Mouse (Mus musculus) neural tube, embryonic 15.5 days (tissue): ENCODE measurements around the gene Cd160. TPM values are rescaled to one million over a fixed set of nuclear protein-coding genes. Genes with fewer than 3 reads are reported as not detected.

Source experiments
- ATAC-seq: fragments of 200-750 bp; cut with Nextera tagmentation; 2 replicates; pipeline ENCODE4 v1.8.0; 2017; ENCODE audit warnings: mild to moderate bottlenecking, moderate TSS enrichment, moderate library complexity; ENCODE audit not compliant: low FRiP score
- H3K27ac ChIP-seq: fragments of 300-500 bp; sonication (generic); replicated peaks from 2 replicates; pipeline ENCODE4 v1.5.1; 2015; ENCODE audit warnings: mild to moderate bottlenecking, inconsistent platforms
- H3K27me3 ChIP-seq: fragments of 300-500 bp; sonication (generic); replicated peaks from 2 replicates; pipeline ENCODE4 v1.6.1; 2015; ENCODE audit warnings: inconsistent platforms
- H3K36me3 ChIP-seq: fragments of 300-500 bp; sonication (generic); 2 replicates; pipeline ENCODE4 v1.6.1; 2015; ENCODE audit warnings: inconsistent platforms
- H3K4me1 ChIP-seq: fragments of 300-500 bp; sonication (generic); 2 replicates; pipeline ENCODE4 v1.6.1; 2015; ENCODE audit warnings: inconsistent platforms
- H3K4me2 ChIP-seq: fragments of 300-500 bp; sonication (generic); 2 replicates; pipeline ENCODE4 v1.6.1; 2015; ENCODE audit warnings: inconsistent platforms, mild to moderate bottlenecking, moderate library complexity
- H3K4me3 ChIP-seq: fragments of 300-500 bp; sonication (generic); replicated peaks from 2 replicates; pipeline ENCODE4 v1.5.1; 2015; ENCODE audit warnings: mild to moderate bottlenecking, inconsistent platforms
- H3K9ac ChIP-seq: fragments of 300-500 bp; sonication (generic); replicated peaks from 2 replicates; pipeline ENCODE4 v1.6.1; 2015; ENCODE audit warnings: mild to moderate bottlenecking, inconsistent platforms
- H3K9me3 ChIP-seq: fragments of 300-500 bp; sonication (generic); replicated peaks from 2 replicates; pipeline ENCODE4 v1.6.1; 2016; ENCODE audit warnings: inconsistent platforms
- WGBS: fragments of 180-500 bp; shearing (Covaris S2); methylation state at CpG from one replicate; pipeline ENCODE4 v1.1.7; 2015; ENCODE audit warnings: mixed read lengths; 5-methylcytosine and 5-hydroxymethylcytosine counted together
- polyA plus RNA-seq: library from polyadenylated mRNA; unstranded; fragments of >200 nt; fragmentation: Nextera tagmentation; extraction: Ambion mirVana; gene quantifications from 2 replicates; pipeline ENCODE4 v1.2.1, GENCODE M21; 2015

Gene Cd160
- polyA plus RNA-seq: 0.19 and 6.5 TPM in 2 replicates

DNA sequence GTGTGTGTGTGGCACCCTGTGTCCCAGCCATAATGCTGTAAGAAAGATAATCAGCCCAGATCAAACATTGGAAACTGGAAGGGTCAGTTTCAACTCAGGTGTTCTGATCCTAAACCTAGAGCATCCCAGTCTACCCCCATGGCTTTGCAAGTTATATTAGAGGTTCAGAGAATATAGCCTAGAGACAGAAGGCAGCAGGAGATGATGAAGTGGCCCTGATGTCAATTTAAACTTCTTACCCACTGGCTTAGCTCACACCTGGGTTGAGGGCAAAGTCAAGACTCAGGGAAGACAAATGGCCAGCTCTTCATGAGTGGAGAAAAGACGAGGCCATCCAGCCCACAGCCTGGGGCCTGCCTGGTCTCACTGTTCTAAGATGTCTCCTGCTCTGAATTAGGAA lies at the start of gene Cd160, which contains the start of gene Pdzk1:
TSS of gene Cd160 (minus strand) at position 368 of the 400 bp plus-strand sequence.
TSS of gene Pdzk1 (plus strand) at position 301 of the 400 bp plus-strand sequence.
- H3K4me2 ChIP-seq: peak within 1 kb of the TSS; percentile 13; the same call in 1 of the 2 replicates
- peaks cover 5% of the 10 kb centered on the region for H3K4me1 ChIP-seq
- no peak within 1 kb of the TSS for H3K27ac ChIP-seq
- no peaks in the 10 kb centered on the region for H3K36me3 ChIP-seq
- H3K4me3 ChIP-seq: no peak within 1 kb of the TSS
- no peaks in the 10 kb centered on the region for H3K9me3 ChIP-seq
- no peaks in the 10 kb centered on the region for H3K27me3 ChIP-seq
- WGBS: 70% methylated on average over 1 of the region's 1 CpGs
- ATAC-seq: no peak
- H3K9ac ChIP-seq: no peak within 1 kb of the TSS

GRCm38 (mm10) chr3:96874808-96875571 lies 45.8 kb upstream of the Cd160 start:
- H3K27ac ChIP-seq: no peak overlapping the region
- no peaks in the 10 kb centered on the region for H3K4me1 ChIP-seq
- no peak overlapping the region for H3K4me2 ChIP-seq
- H3K4me3 ChIP-seq: no peak overlapping the region
- ATAC-seq: no peak
- H3K9me3 ChIP-seq: no peaks in the 10 kb centered on the region
- no peaks in the 10 kb centered on the region for H3K27me3 ChIP-seq
- 86% methylated on average over 7 of the region's 7 CpGs for WGBS
- peaks cover 75% of the 10 kb centered on the region for H3K36me3 ChIP-seq
- no peak overlapping the region for H3K9ac ChIP-seq

GRCm38 (mm10) chr3:96872501-96872900 lies 43.4 kb upstream of the Cd160 start:
- no peak for ATAC-seq
- H3K4me2 ChIP-seq: no peak overlapping the region
- peaks cover 81% of the 10 kb centered on the region for H3K36me3 ChIP-seq
- H3K27me3 ChIP-seq: no peaks in the 10 kb centered on the region
- H3K9me3 ChIP-seq: no peaks in the 10 kb centered on the region
- 95% methylated on average over 8 of the region's 8 CpGs for WGBS
- no peak overlapping the region for H3K27ac ChIP-seq
- no peak overlapping the region for H3K4me3 ChIP-seq
- H3K4me1 ChIP-seq: no peaks in the 10 kb centered on the region
- no peak overlapping the region for H3K9ac ChIP-seq

DNA sequence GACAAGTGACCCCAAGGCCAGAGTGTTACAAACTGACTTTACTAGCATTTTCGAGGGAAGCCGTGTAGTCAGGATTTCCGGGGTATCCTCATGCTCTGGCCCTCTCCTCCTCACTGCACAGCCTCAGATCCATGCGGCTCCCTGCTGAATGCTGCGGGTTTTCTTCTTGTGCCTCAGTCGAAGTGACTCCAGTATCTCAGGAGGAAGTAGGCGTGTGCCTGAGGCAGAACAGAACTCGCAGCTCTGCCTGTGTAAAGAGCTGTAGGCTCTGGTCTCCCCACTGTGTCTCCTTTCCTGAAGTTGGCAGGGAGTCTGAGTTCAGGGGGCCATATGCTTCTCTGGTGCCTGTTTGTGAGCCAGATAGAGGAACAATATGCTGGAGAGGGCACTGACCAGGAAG lies 41.9 kb upstream of the Cd160 start:
- Histone ChIP-seq H3K4me2 (no peak overlapping the region), H3K9me3 (no peaks in the 10 kb centered on the region), H3K4me3 (no peak overlapping the region), H3K4me1 (no peaks in the 10 kb centered on the region), H3K27ac (no peak overlapping the region), H3K9ac (no peak overlapping the region), H3K27me3 (no peaks in the 10 kb centered on the region), H3K36me3 (peaks cover 76% of the 10 kb centered on the region)
- ATAC-seq: no peak
- WGBS: 96% methylated on average over 8 of the region's 8 CpGs

DNA sequence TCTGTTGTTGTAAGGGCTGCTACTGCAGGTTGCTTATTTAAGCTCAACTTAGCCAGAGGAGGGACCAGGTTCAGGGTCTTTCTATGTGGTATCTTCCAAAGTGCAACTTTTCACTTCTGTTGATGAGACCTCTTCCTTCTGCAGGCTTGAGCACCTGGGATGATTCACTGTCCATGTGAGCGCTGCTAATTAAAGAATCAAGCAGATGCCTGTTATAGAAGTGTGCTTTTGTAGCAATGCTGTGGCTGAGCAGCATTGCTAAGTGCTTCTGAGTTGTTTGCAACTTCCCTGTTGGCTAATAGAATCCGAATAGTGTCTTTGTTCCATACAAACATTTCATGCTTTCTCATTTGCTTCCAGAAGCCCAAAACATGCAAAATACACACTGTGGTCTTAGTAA lies 41.1 kb upstream of the Cd160 start:
- 97% methylated on average over 2 of the region's 2 CpGs for WGBS

DNA sequence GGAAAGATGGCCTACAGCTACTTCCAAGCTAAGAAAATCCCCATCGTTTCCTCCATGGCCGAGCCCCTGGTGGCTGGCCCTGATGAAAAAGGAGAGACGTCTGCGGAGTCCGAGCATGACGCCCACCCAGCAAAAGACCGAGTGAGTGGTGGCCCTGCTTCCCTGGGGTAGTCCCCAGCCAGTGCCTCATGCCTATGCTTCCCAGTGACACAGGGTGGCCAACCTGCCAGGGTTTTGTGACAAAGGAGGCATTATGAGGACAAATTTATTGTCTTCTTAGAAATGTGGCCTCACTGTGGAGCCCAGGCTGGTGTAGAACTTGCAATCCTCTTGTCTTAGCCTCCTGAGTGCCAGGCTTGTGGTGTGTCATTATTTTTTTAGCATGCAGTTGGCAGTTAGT lies 39.9 kb upstream of the Cd160 start:
- no peak overlapping the region for H3K27ac ChIP-seq
- no peak overlapping the region for H3K4me3 ChIP-seq
- H3K9me3 ChIP-seq: no peaks in the 10 kb centered on the region
- H3K4me2 ChIP-seq: no peak overlapping the region
- WGBS: 89% methylated on average over 7 of the region's 7 CpGs
- H3K27me3 ChIP-seq: no peaks in the 10 kb centered on the region
- no peak overlapping the region for H3K9ac ChIP-seq
- ATAC-seq: no peak
- H3K4me1 ChIP-seq: no peaks in the 10 kb centered on the region
- peaks cover 62% of the 10 kb centered on the region for H3K36me3 ChIP-seq

More for the DNA sequence above, 41.1 kb upstream of the Cd160 start:
- no peak overlapping the region for H3K4me3 ChIP-seq
- no peaks in the 10 kb centered on the region for H3K4me1 ChIP-seq
- ATAC-seq: no peak
- no peak overlapping the region for H3K27ac ChIP-seq
- no peak overlapping the region for H3K4me2 ChIP-seq
- H3K27me3 ChIP-seq: no peaks in the 10 kb centered on the region
- no peak overlapping the region for H3K9ac ChIP-seq
- peaks cover 72% of the 10 kb centered on the region for H3K36me3 ChIP-seq
- H3K9me3 ChIP-seq: no peaks in the 10 kb centered on the region

GRCm38 (mm10) chr3:96868566-96868965 lies 39.4 kb upstream of the Cd160 start:
- H3K36me3 ChIP-seq: peaks cover 57% of the 10 kb centered on the region

GRCm38 (mm10) chr3:96867863-96868262 lies 38.7 kb upstream of the Cd160 start:
- Histone ChIP-seq H3K27me3 (no peaks in the 10 kb centered on the region), H3K27ac (no peak overlapping the region), H3K4me3 (no peak overlapping the region), H3K4me1 (no peaks in the 10 kb centered on the region), H3K4me2 (no peak overlapping the region), H3K9me3 (no peaks in the 10 kb centered on the region), H3K9ac (no peak overlapping the region), H3K36me3 (peaks cover 50% of the 10 kb centered on the region)
- 92% methylated on average over 3 of the region's 3 CpGs for WGBS
- no peak for ATAC-seq

More at GRCm38 (mm10) chr3:96868566-96868965, 39.4 kb upstream of the Cd160 start:
- ATAC-seq: no peak
- H3K4me3 ChIP-seq: no peak overlapping the region
- no peak overlapping the region for H3K9ac ChIP-seq
- no peak overlapping the region for H3K27ac ChIP-seq
- no peaks in the 10 kb centered on the region for H3K27me3 ChIP-seq
- H3K4me2 ChIP-seq: no peak overlapping the region
- no peaks in the 10 kb centered on the region for H3K4me1 ChIP-seq
- 92% methylated on average over 8 of the region's 8 CpGs for WGBS
- H3K9me3 ChIP-seq: no peaks in the 10 kb centered on the region

DNA sequence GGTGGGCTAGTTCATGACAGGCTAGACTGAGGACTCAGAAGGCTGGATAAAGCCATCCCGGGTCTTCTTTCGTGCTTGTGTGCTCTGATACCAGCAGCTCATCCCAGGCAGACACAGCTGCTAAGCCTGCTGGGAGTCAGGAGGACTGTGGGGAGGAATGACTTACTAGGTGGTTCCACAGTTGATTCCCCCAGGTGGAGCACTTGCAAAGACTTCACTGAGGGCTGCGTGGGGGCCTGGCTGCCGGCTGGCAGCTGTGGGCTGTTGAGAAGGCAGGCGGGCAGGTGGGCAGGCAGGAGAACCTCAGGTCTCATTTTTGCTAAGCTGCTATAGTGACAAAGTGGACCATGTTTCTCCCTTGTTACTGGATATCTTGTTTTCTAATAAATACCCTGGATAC lies 31.3 kb upstream of the Cd160 start:
- H3K27me3 ChIP-seq: no peaks in the 10 kb centered on the region
- no peaks in the 10 kb centered on the region for H3K9me3 ChIP-seq
- ATAC-seq: no peak
- H3K4me3 ChIP-seq: no peak overlapping the region
- 96% methylated on average over 5 of the region's 5 CpGs for WGBS
- no peak overlapping the region for H3K9ac ChIP-seq
- no peaks in the 10 kb centered on the region for H3K4me1 ChIP-seq
- 0 out of 2 replicates have a peak, but pooled peaks cover 3% of the 10 kb centered on the region for H3K36me3 ChIP-seq
- H3K4me2 ChIP-seq: no peak overlapping the region
- no peak overlapping the region for H3K27ac ChIP-seq

- Histone ChIP-seq H3K9me3 (no peaks in the 10 kb centered on the region), H3K4me2 (no peak overlapping the region), H3K4me3 (no peak overlapping the region), H3K9ac (no peak overlapping the region), H3K4me1 (no peaks in the 10 kb centered on the region), H3K27ac (no peak overlapping the region), H3K36me3 (0 out of 2 replicates have a peak, but pooled peaks cover 3% of the 10 kb centered on the region), H3K27me3 (no peaks in the 10 kb centered on the region)
- no peak for ATAC-seq
- 87% methylated on average over 3 of the region's 3 CpGs for WGBS
Measured at GRCm38 (mm10) chr3:96855833-96856232, 26.7 kb upstream of the Cd160 start.

GRCm38 (mm10) chr3:96854376-96854775 lies 25.2 kb upstream of the Cd160 start:
- no peak overlapping the region for H3K4me3 ChIP-seq
- WGBS: 91% methylated on average over 4 of the region's 4 CpGs
- H3K4me2 ChIP-seq: no peak overlapping the region
- H3K4me1 ChIP-seq: no peaks in the 10 kb centered on the region
- no peak overlapping the region for H3K27ac ChIP-seq
- no peaks in the 10 kb centered on the region for H3K36me3 ChIP-seq
- H3K9me3 ChIP-seq: no peaks in the 10 kb centered on the region
- H3K9ac ChIP-seq: no peak overlapping the region
- H3K27me3 ChIP-seq: no peaks in the 10 kb centered on the region
- no peak for ATAC-seq

GRCm38 (mm10) chr3:96852561-96852960 lies 23.4 kb upstream of the Cd160 start:
- Histone ChIP-seq H3K27ac (no peak overlapping the region), H3K4me1 (no peaks in the 10 kb centered on the region), H3K27me3 (no peaks in the 10 kb centered on the region), H3K9ac (no peak overlapping the region), H3K4me2 (no peak overlapping the region), H3K36me3 (no peaks in the 10 kb centered on the region), H3K9me3 (no peaks in the 10 kb centered on the region), H3K4me3 (no peak overlapping the region)
- WGBS: 86% methylated on average over 6 of the region's 6 CpGs
- no peak for ATAC-seq
